Mouse (Mus musculus): Measurements from ENCODE around the gene Tcf19. TPM values are rescaled to one million over a fixed set of nuclear protein-coding genes. Genes with fewer than 3 reads are reported as not detected.

The Tcf19 gene
- total RNA-seq (2022), result under 1 TPM; 0.32 to 0.67 (median 0.51) TPM

- DNase-seq (ENCODE audit: low spot score in 2 of 2), result peak; percentile 91 to 92
These were observed at the start of gene Tcf19, which contains the start of gene Cchcr1 for GRCm38 (mm10) chr17:35516652-35517500. Tcf19 (minus strand) TSS chr17:35516824. Cchcr1 (plus strand) TSS chr17:35517100.

- no peak for DNase-seq (ENCODE audit: low spot score in 2 of 2)
These were observed 41.6 kb upstream of the Tcf19 start for GRCm38 (mm10) chr17:35558216-35558615.

- DNase-seq (ENCODE audit: low spot score in 2 of 2), result no peak
These were observed 40.7 kb upstream of the Tcf19 start for GRCm38 (mm10) chr17:35557351-35557750.

- DNase-seq (ENCODE audit: low spot score in 2 of 2), result no peak
These were observed 40.2 kb upstream of the Tcf19 start for GRCm38 (mm10) chr17:35556812-35557211.

GRCm38 (mm10) chr17:35556186-35556765 is 39.7 kb upstream of the Tcf19 start:
- DNase-seq (ENCODE audit: low spot score in 2 of 2), result no peak

- no peak for DNase-seq (ENCODE audit: low spot score in 2 of 2)
These were observed 38.3 kb upstream of the Tcf19 start for GRCm38 (mm10) chr17:35554761-35555397.

- no peak for DNase-seq (ENCODE audit: low spot score in 2 of 2)
These were observed 37.7 kb upstream of the Tcf19 start for GRCm38 (mm10) chr17:35554321-35554720.

- DNase-seq (ENCODE audit: low spot score in 2 of 2), result no peak
These were observed 35.3 kb upstream of the Tcf19 start, which contains the start of gene Cdsn for GRCm38 (mm10) chr17:35551881-35552414. Cdsn (plus strand) TSS chr17:35552128.

GRCm38 (mm10) chr17:35550871-35551270 is 34.2 kb upstream of the Tcf19 start:
- no peak for DNase-seq (ENCODE audit: low spot score in 2 of 2)

- no peak for DNase-seq (ENCODE audit: low spot score in 2 of 2)
These were observed 33.5 kb upstream of the Tcf19 start for GRCm38 (mm10) chr17:35550143-35550494.

- peak; percentile 40 to 55 for DNase-seq (ENCODE audit: low spot score in 2 of 2)
These were observed 33.0 kb upstream of the Tcf19 start for GRCm38 (mm10) chr17:35549437-35550142.

- DNase-seq (ENCODE audit: low spot score in 2 of 2), result no peak
These were observed 32.0 kb upstream of the Tcf19 start for GRCm38 (mm10) chr17:35548636-35549035.

GRCm38 (mm10) chr17:35547465-35547864 is 30.8 kb upstream of the Tcf19 start:
- DNase-seq (ENCODE audit: low spot score in 2 of 2), result no peak

GRCm38 (mm10) chr17:35544680-35545079 is 28.1 kb upstream of the Tcf19 start:
- DNase-seq (ENCODE audit: low spot score in 2 of 2), result no peak

- no peak for DNase-seq (ENCODE audit: low spot score in 2 of 2)
These were observed 27.4 kb upstream of the Tcf19 start for GRCm38 (mm10) chr17:35544001-35544400.

GRCm38 (mm10) chr17:35543412-35543861 is 26.8 kb upstream of the Tcf19 start:
- no peak for DNase-seq (ENCODE audit: low spot score in 2 of 2)

- no peak for DNase-seq (ENCODE audit: low spot score in 2 of 2)
These were observed 26.3 kb upstream of the Tcf19 start for GRCm38 (mm10) chr17:35542761-35543411.

- no peak for DNase-seq (ENCODE audit: low spot score in 2 of 2)
These were observed 22.9 kb upstream of the Tcf19 start for GRCm38 (mm10) chr17:35539540-35539939.

- DNase-seq (ENCODE audit: low spot score in 2 of 2), result no peak
These were observed 21.9 kb upstream of the Tcf19 start for GRCm38 (mm10) chr17:35538476-35538875.

- DNase-seq (ENCODE audit: low spot score in 2 of 2), result no peak
These were observed 20.8 kb upstream of the Tcf19 start for GRCm38 (mm10) chr17:35537421-35537820.

GRCm38 (mm10) chr17:35534343-35534742 is 17.7 kb upstream of the Tcf19 start:
- peak in 1 of 2 experiments; percentile 27 for DNase-seq (ENCODE audit: low spot score in 2 of 2)
